Mouse (Mus musculus) MEL (cell line): ENCODE results near the gene Rnasek.

Experiments used
- CTCF ChIP-seq, 3 experiments: IDR thresholded peaks in 2 of 3; conservative IDR thresholded peaks in 1 of 3; 2 replicates each; pipeline ENCODE4 v1.5.1; 2011 to 2012; ENCODE audit warnings: low read length in 3 of 3, low read depth in 2 of 3, mild to moderate bottlenecking in 2 of 3, improper control_type of control experiment in 1 of 3, inconsistent platforms in 1 of 3, mixed read lengths in 1 of 3, moderate library complexity in 1 of 3; ENCODE audit not compliant: control insufficient read depth in 1 of 3, insufficient read depth in 1 of 3, poor library complexity in 1 of 3, severe bottlenecking in 1 of 3
- EP300 ChIP-seq, 2 experiments: IDR thresholded peaks; 2 replicates each; pipeline ENCODE4 v1.6.1; 2011; ENCODE audit warnings: improper control_type of control experiment in 2 of 2, low read length in 2 of 2, low read depth in 1 of 2, mild to moderate bottlenecking in 1 of 2
- MXI1 ChIP-seq: IDR thresholded peaks from 2 replicates; pipeline ENCODE4 v1.6.1; 2011; ENCODE audit warnings: mild to moderate bottlenecking, low read depth, low read length, improper control_type of control experiment
- POLR2AphosphoS5 ChIP-seq: IDR thresholded peaks from 2 replicates; pipeline ENCODE4 v1.6.1; 2012; ENCODE audit warnings: low read depth, borderline replicate concordance, mild to moderate bottlenecking, inconsistent platforms, low read length, moderate library complexity, mixed read lengths
- SMC3 ChIP-seq: IDR thresholded peaks from 2 replicates; pipeline ENCODE4 v1.6.1; 2011; ENCODE audit warnings: low read depth, low read length, improper control_type of control experiment
- USF1 ChIP-seq: IDR thresholded peaks from 2 replicates; pipeline ENCODE4 v1.6.1; 2014; ENCODE audit warnings: low read depth, mild to moderate bottlenecking, inconsistent platforms, low read length, improper control_type of control experiment, moderate library complexity

- TF ChIP-seq EP300 (IDR thresholded peaks at IDR 0.05; ENCODE audit: low read depth in 1 of 2, low read length in 2 of 2) = no peak
- no peak for TF ChIP-seq CTCF (IDR thresholded peaks at IDR 0.05 in 2 of 3, conservative IDR thresholded peaks at IDR 0.05 in 1 of 3; ENCODE audit: control insufficient read depth in 1 of 3, insufficient read depth in 1 of 3, low read depth in 2 of 3, low read length in 3 of 3, poor library complexity in 1 of 3, severe bottlenecking in 1 of 3)
- TF ChIP-seq USF1 = no peak
- TF ChIP-seq SMC3 = no peak
- TF ChIP-seq MXI1 = peak; percentile 5; the same call in 1 of the 2 replicates
- no peak for TF ChIP-seq POLR2AphosphoS5
These were observed 2.9 kb downstream of the Rnasek start for GRCm38 (mm10) chr11:70236717-70237116.
